Mouse (Mus musculus): Measurements from ENCODE around the gene Med19. TPM values are rescaled to one million over a fixed set of nuclear protein-coding genes. Genes with fewer than 3 reads are reported as not detected.

Gene Med19
- polyA plus RNA-seq (2011; ENCODE audit: insufficient read depth, insufficient read length, low replicate concordance, missing spikeins): 20.4 and 23.6 TPM in 2 replicates

- peak; percentile 44; the same call in 1 of the 2 replicates for TF ChIP-seq POLR2A (IDR thresholded peaks at IDR 0.05; ENCODE audit: borderline replicate concordance, control insufficient read depth, low read depth, low read length)
- TF ChIP-seq CTCF (IDR thresholded peaks at IDR 0.05; ENCODE audit: control insufficient read depth, insufficient read depth, low read length): no peak
- H3K4me3 ChIP-seq (replicated peaks; ENCODE audit: control insufficient read depth, low read depth, low read length): peak within 1 kb of the TSS; percentile 98
- peak within 1 kb of the TSS; percentile 20; the same call in 1 of the 2 replicates for H3K27ac ChIP-seq (ENCODE audit: control insufficient read depth, insufficient read depth, low read depth, low read length, poor library complexity)
- H3K4me1 ChIP-seq (ENCODE audit: control insufficient read depth, insufficient read depth, low read length): no peaks in the 10 kb centered on the region; the same call in 1 of the 2 replicates
- WGBS: under 1% methylated on average over 44 of the region's 44 CpGs
Observed at GRCm38 (mm10) chr2:84677968-84678880, at the start of gene Med19, which contains the start of gene Gm28635. TSS of gene Med19 (plus strand) at chr2:84678402. TSS of gene Gm28635 (minus strand) at chr2:84678041.

GRCm38 (mm10) chr2:84632001-84632400, 46.2 kb upstream of the Med19 start:
- 91% methylated on average over 1 of the region's 1 CpGs for WGBS
- TF ChIP-seq POLR2A (IDR thresholded peaks at IDR 0.05; ENCODE audit: borderline replicate concordance, control insufficient read depth, low read depth, low read length) (no peak), CTCF (IDR thresholded peaks at IDR 0.05; ENCODE audit: control insufficient read depth, insufficient read depth, low read length) (no peak)
- peaks cover 2% of the 10 kb centered on the region for H3K4me1 ChIP-seq (ENCODE audit: control insufficient read depth, insufficient read depth, low read length)
- no peak overlapping the region for H3K4me3 ChIP-seq (replicated peaks; ENCODE audit: control insufficient read depth, low read depth, low read length)
- no peak overlapping the region for H3K27ac ChIP-seq (ENCODE audit: control insufficient read depth, insufficient read depth, low read depth, low read length, poor library complexity)

- Histone ChIP-seq H3K4me3 (replicated peaks; ENCODE audit: control insufficient read depth, low read depth, low read length) (no peak overlapping the region), H3K4me1 (ENCODE audit: control insufficient read depth, insufficient read depth, low read length) (peaks cover 2% of the 10 kb centered on the region), H3K27ac (ENCODE audit: control insufficient read depth, insufficient read depth, low read depth, low read length, poor library complexity) (no peak overlapping the region)
- 9% methylated on average over 3 of the region's 3 CpGs for WGBS
- TF ChIP-seq CTCF (IDR thresholded peaks at IDR 0.05; ENCODE audit: control insufficient read depth, insufficient read depth, low read length): no peak
- TF ChIP-seq POLR2A (IDR thresholded peaks at IDR 0.05; ENCODE audit: borderline replicate concordance, control insufficient read depth, low read depth, low read length): no peak
Observed at GRCm38 (mm10) chr2:84632999-84633398, 45.2 kb upstream of the Med19 start.

GRCm38 (mm10) chr2:84634006-84634405, 44.2 kb upstream of the Med19 start:
- WGBS: 61% methylated on average over 4 of the region's 4 CpGs
- no peak overlapping the region for H3K27ac ChIP-seq (ENCODE audit: control insufficient read depth, insufficient read depth, low read depth, low read length, poor library complexity)
- TF ChIP-seq CTCF (IDR thresholded peaks at IDR 0.05; ENCODE audit: control insufficient read depth, insufficient read depth, low read length): no peak
- TF ChIP-seq POLR2A (IDR thresholded peaks at IDR 0.05; ENCODE audit: borderline replicate concordance, control insufficient read depth, low read depth, low read length): no peak
- no peak overlapping the region for H3K4me3 ChIP-seq (replicated peaks; ENCODE audit: control insufficient read depth, low read depth, low read length)
- H3K4me1 ChIP-seq (ENCODE audit: control insufficient read depth, insufficient read depth, low read length): peaks cover 2% of the 10 kb centered on the region

GRCm38 (mm10) chr2:84634934-84635482, 43.2 kb upstream of the Med19 start:
- WGBS: 63% methylated on average over 4 of the region's 4 CpGs
- Histone ChIP-seq H3K4me3 (replicated peaks; ENCODE audit: control insufficient read depth, low read depth, low read length) (no peak overlapping the region), H3K27ac (ENCODE audit: control insufficient read depth, insufficient read depth, low read depth, low read length, poor library complexity) (no peak overlapping the region), H3K4me1 (ENCODE audit: control insufficient read depth, insufficient read depth, low read length) (peaks cover 2% of the 10 kb centered on the region)
- TF ChIP-seq CTCF (IDR thresholded peaks at IDR 0.05; ENCODE audit: control insufficient read depth, insufficient read depth, low read length) (no peak), POLR2A (IDR thresholded peaks at IDR 0.05; ENCODE audit: borderline replicate concordance, control insufficient read depth, low read depth, low read length) (no peak)

- no peak overlapping the region for H3K4me3 ChIP-seq (replicated peaks; ENCODE audit: control insufficient read depth, low read depth, low read length)
- H3K4me1 ChIP-seq (ENCODE audit: control insufficient read depth, insufficient read depth, low read length): peaks cover 2% of the 10 kb centered on the region
- no peak for TF ChIP-seq CTCF (IDR thresholded peaks at IDR 0.05; ENCODE audit: control insufficient read depth, insufficient read depth, low read length)
- no peak for TF ChIP-seq POLR2A (IDR thresholded peaks at IDR 0.05; ENCODE audit: borderline replicate concordance, control insufficient read depth, low read depth, low read length)
- H3K27ac ChIP-seq (ENCODE audit: control insufficient read depth, insufficient read depth, low read depth, low read length, poor library complexity): no peak overlapping the region
- WGBS: 29% methylated on average over 2 of the region's 2 CpGs
Observed at GRCm38 (mm10) chr2:84635611-84636010, 42.6 kb upstream of the Med19 start.

- no peak for TF ChIP-seq POLR2A (IDR thresholded peaks at IDR 0.05; ENCODE audit: borderline replicate concordance, control insufficient read depth, low read depth, low read length)
- TF ChIP-seq CTCF (IDR thresholded peaks at IDR 0.05; ENCODE audit: control insufficient read depth, insufficient read depth, low read length): no peak
- H3K4me3 ChIP-seq (replicated peaks; ENCODE audit: control insufficient read depth, low read depth, low read length): no peak overlapping the region
- H3K4me1 ChIP-seq (ENCODE audit: control insufficient read depth, insufficient read depth, low read length): peaks cover 2% of the 10 kb centered on the region
- 83% methylated on average over 8 of the region's 8 CpGs for WGBS
- no peak overlapping the region for H3K27ac ChIP-seq (ENCODE audit: control insufficient read depth, insufficient read depth, low read depth, low read length, poor library complexity)
Observed at GRCm38 (mm10) chr2:84636231-84636741, 41.9 kb upstream of the Med19 start.
